Mouse (Mus musculus): ENCODE data around the gene Rbp7. TPM values are rescaled to one million over a fixed set of nuclear protein-coding genes. Genes with fewer than 3 reads are reported as not detected.
A peak's percentile ranks its signal among the peaks of the same experiment; 100 is the strongest.

Rbp7 gene
- polyA plus RNA-seq, 1 experiment = 3.6 TPM

DNA sequence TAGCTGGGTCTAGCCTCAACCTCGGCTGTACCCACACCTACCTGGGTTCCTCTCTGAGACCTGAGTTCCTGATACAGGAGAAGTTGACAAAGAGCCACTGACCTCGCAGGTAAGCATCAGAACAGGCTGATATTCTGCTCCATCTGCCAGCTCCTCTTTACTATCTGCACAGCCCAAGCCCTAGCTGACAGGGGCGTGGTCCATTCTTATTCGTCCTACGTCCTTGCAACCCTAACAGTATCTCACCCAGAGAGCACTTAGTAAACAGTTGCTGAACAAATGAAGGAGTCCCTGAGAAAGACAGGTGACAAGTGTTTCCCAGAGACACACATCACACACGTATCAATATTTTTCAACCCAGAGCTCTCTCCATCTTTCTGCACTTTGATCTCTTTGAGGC lies 46.4 kb downstream of the Rbp7 start:
- peaks cover 10% of the 10 kb centered on the region for H3K4me1 ChIP-seq (ENCODE audit: control insufficient read depth, insufficient read depth, low read length)
- no peaks in the 10 kb centered on the region for H3K27me3 ChIP-seq (ENCODE audit: control insufficient read depth, insufficient read depth, low read length, poor library complexity, severe bottlenecking)
- no peaks in the 10 kb centered on the region for H3K9me3 ChIP-seq (replicated peaks; ENCODE audit: control insufficient read depth, insufficient read depth, low read length, poor library complexity, severe bottlenecking)
- no peak overlapping the region for H3K4me3 ChIP-seq (ENCODE audit: low read depth, low read length)
- no peak overlapping the region for H3K27ac ChIP-seq (ENCODE audit: insufficient read depth, low read length)
- no peaks in the 10 kb centered on the region; the same call in 1 of the 2 replicates for H3K36me3 ChIP-seq (ENCODE audit: control insufficient read depth, insufficient read depth, low read length, poor library complexity, severe bottlenecking)
- no peak for TF ChIP-seq CTCF (IDR thresholded peaks at IDR 0.05; ENCODE audit: low read depth, low read length)
- no peak for TF ChIP-seq POLR2A (IDR thresholded peaks at IDR 0.05; ENCODE audit: insufficient read depth, low read length)
- no peak for TF ChIP-seq EP300 (IDR thresholded peaks at IDR 0.05; ENCODE audit: insufficient read depth, low read depth, low read length)
- H3K9ac ChIP-seq (ENCODE audit: low read depth, poor library complexity, severe bottlenecking) = no peak overlapping the region

DNA sequence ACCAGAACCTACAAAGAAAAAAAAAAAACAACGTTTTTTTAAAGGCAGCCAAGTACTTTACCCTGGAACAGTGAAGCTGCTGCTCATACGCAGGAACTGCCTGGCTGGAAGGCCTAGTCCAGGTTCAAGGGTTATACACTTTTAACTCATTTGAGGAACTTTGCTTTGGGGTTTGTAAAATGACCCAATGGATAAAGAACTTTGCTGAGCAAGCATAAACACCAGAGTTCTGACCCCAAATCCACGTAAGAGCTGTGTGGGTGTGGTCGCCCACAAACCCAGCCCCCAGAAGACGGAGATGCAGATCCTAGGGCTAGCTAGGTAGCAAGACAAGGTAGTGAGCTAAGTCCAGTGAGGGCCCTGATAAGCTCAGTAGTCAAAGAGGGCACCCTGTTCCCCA lies 47.3 kb downstream of the Rbp7 start:
- peaks cover 11% of the 10 kb centered on the region for H3K4me1 ChIP-seq (ENCODE audit: control insufficient read depth, insufficient read depth, low read length)
- H3K27ac ChIP-seq (ENCODE audit: insufficient read depth, low read length) = no peak overlapping the region
- H3K9me3 ChIP-seq (replicated peaks; ENCODE audit: control insufficient read depth, insufficient read depth, low read length, poor library complexity, severe bottlenecking) = no peaks in the 10 kb centered on the region
- H3K9ac ChIP-seq (ENCODE audit: low read depth, poor library complexity, severe bottlenecking) = no peak overlapping the region
- H3K27me3 ChIP-seq (ENCODE audit: control insufficient read depth, insufficient read depth, low read length, poor library complexity, severe bottlenecking) = no peaks in the 10 kb centered on the region
- no peaks in the 10 kb centered on the region; the same call in 1 of the 2 replicates for H3K36me3 ChIP-seq (ENCODE audit: control insufficient read depth, insufficient read depth, low read length, poor library complexity, severe bottlenecking)
- no peak overlapping the region for H3K4me3 ChIP-seq (ENCODE audit: low read depth, low read length)
- TF ChIP-seq EP300 (IDR thresholded peaks at IDR 0.05; ENCODE audit: insufficient read depth, low read depth, low read length) (no peak), CTCF (IDR thresholded peaks at IDR 0.05; ENCODE audit: low read depth, low read length) (no peak), POLR2A (IDR thresholded peaks at IDR 0.05; ENCODE audit: insufficient read depth, low read length) (no peak)

- no peaks in the 10 kb centered on the region for H3K36me3 ChIP-seq (ENCODE audit: control insufficient read depth, insufficient read depth, low read length, poor library complexity, severe bottlenecking)
- H3K27ac ChIP-seq (ENCODE audit: insufficient read depth, low read length) = peak overlapping the region; percentile 21
- no peak for TF ChIP-seq EP300 (IDR thresholded peaks at IDR 0.05; ENCODE audit: insufficient read depth, low read depth, low read length)
- TF ChIP-seq CTCF (IDR thresholded peaks at IDR 0.05; ENCODE audit: low read depth, low read length) = no peak
- no peak for TF ChIP-seq POLR2A (IDR thresholded peaks at IDR 0.05; ENCODE audit: insufficient read depth, low read length)
- no peaks in the 10 kb centered on the region for H3K9me3 ChIP-seq (replicated peaks; ENCODE audit: control insufficient read depth, insufficient read depth, low read length, poor library complexity, severe bottlenecking)
- H3K9ac ChIP-seq (ENCODE audit: low read depth, poor library complexity, severe bottlenecking) = no peak overlapping the region
- peaks cover 16% of the 10 kb centered on the region for H3K4me1 ChIP-seq (ENCODE audit: control insufficient read depth, insufficient read depth, low read length)
- no peaks in the 10 kb centered on the region for H3K27me3 ChIP-seq (ENCODE audit: control insufficient read depth, insufficient read depth, low read length, poor library complexity, severe bottlenecking)
- no peak overlapping the region for H3K4me3 ChIP-seq (ENCODE audit: low read depth, low read length)
Observed at GRCm38 (mm10) chr4:149405713-149406443, 48.9 kb downstream of the Rbp7 start.

DNA sequence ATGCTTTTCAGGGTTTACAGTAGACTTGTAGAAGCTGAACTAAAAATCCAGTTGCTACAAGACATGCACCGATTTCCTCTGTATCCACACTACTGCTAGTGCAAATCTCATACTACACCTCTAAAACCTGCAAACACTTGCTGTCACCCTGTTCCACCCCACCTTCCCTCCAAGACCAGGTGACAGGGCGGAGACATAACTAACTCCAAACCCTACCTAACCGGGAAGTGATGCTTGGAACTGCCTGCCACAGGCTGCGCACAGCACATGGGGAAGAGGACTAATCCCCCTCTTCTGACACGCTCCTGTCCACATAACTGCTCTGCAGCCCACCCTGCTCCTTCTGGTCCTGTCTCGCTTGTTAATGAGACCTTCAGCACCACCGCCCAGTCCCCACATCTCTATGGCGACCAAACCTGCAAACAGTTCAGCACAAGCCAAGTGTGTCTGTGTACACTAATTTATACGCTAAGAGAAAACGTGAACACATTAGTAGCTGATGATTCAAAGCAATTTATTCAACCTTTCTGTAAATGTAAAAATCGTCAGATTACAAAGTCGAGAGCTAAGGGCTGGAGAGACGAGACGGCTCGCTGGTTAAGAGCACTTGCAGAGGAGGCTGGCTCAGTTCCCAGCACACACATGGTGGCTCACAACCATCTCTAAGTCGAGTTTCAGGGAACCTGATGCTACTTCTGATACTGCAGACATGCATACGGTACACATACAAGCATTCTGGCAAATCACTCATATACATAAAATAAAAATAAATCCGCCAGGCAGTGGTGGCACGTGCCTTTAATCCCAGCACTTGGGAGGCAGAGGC lies 49.9 kb downstream of the Rbp7 start:
- TF ChIP-seq POLR2A (IDR thresholded peaks at IDR 0.05; ENCODE audit: insufficient read depth, low read length) = no peak
- TF ChIP-seq EP300 (IDR thresholded peaks at IDR 0.05; ENCODE audit: insufficient read depth, low read depth, low read length) = no peak
- TF ChIP-seq CTCF (IDR thresholded peaks at IDR 0.05; ENCODE audit: low read depth, low read length) = no peak
- no peaks in the 10 kb centered on the region for H3K36me3 ChIP-seq (ENCODE audit: control insufficient read depth, insufficient read depth, low read length, poor library complexity, severe bottlenecking)
- H3K9me3 ChIP-seq (replicated peaks; ENCODE audit: control insufficient read depth, insufficient read depth, low read length, poor library complexity, severe bottlenecking) = no peaks in the 10 kb centered on the region
- no peak overlapping the region for H3K27ac ChIP-seq (ENCODE audit: insufficient read depth, low read length)
- H3K27me3 ChIP-seq (ENCODE audit: control insufficient read depth, insufficient read depth, low read length, poor library complexity, severe bottlenecking) = no peaks in the 10 kb centered on the region
- H3K9ac ChIP-seq (ENCODE audit: low read depth, poor library complexity, severe bottlenecking) = no peak overlapping the region
- no peak overlapping the region for H3K4me3 ChIP-seq (ENCODE audit: low read depth, low read length)
- H3K4me1 ChIP-seq (ENCODE audit: control insufficient read depth, insufficient read depth, low read length) = peaks cover 16% of the 10 kb centered on the region

- H3K9me3 ChIP-seq (replicated peaks; ENCODE audit: control insufficient read depth, insufficient read depth, low read length, poor library complexity, severe bottlenecking) = no peaks in the 10 kb centered on the region
- TF ChIP-seq CTCF (IDR thresholded peaks at IDR 0.05; ENCODE audit: low read depth, low read length) = no peak
- no peak for TF ChIP-seq EP300 (IDR thresholded peaks at IDR 0.05; ENCODE audit: insufficient read depth, low read depth, low read length)
- no peak for TF ChIP-seq POLR2A (IDR thresholded peaks at IDR 0.05; ENCODE audit: insufficient read depth, low read length)
- H3K4me1 ChIP-seq (ENCODE audit: control insufficient read depth, insufficient read depth, low read length) = peaks cover 14% of the 10 kb centered on the region
- no peaks in the 10 kb centered on the region for H3K27me3 ChIP-seq (ENCODE audit: control insufficient read depth, insufficient read depth, low read length, poor library complexity, severe bottlenecking)
- H3K9ac ChIP-seq (ENCODE audit: low read depth, poor library complexity, severe bottlenecking) = no peak overlapping the region
- H3K4me3 ChIP-seq (ENCODE audit: low read depth, low read length) = no peak overlapping the region
- peaks cover 4% of the 10 kb centered on the region for H3K36me3 ChIP-seq (ENCODE audit: control insufficient read depth, insufficient read depth, low read length, poor library complexity, severe bottlenecking)
- H3K27ac ChIP-seq (ENCODE audit: insufficient read depth, low read length) = no peak overlapping the region
Observed at GRCm38 (mm10) chr4:149403037-149403436, 51.7 kb downstream of the Rbp7 start.

GRCm38 (mm10) chr4:149401591-149401982 lies 53.2 kb downstream of the Rbp7 start:
- Histone ChIP-seq H3K4me3 (ENCODE audit: low read depth, low read length) (no peak overlapping the region), H3K9ac (ENCODE audit: low read depth, poor library complexity, severe bottlenecking) (no peak overlapping the region)

More at GRCm38 (mm10) chr4:149401591-149401982, 53.2 kb downstream of the Rbp7 start:
- TF ChIP-seq CTCF (IDR thresholded peaks at IDR 0.05; ENCODE audit: low read depth, low read length) = no peak
- TF ChIP-seq POLR2A (IDR thresholded peaks at IDR 0.05; ENCODE audit: insufficient read depth, low read length) = no peak
- TF ChIP-seq EP300 (IDR thresholded peaks at IDR 0.05; ENCODE audit: insufficient read depth, low read depth, low read length) = no peak
- Histone ChIP-seq H3K36me3 (ENCODE audit: control insufficient read depth, insufficient read depth, low read length, poor library complexity, severe bottlenecking) (peaks cover 4% of the 10 kb centered on the region), H3K27me3 (ENCODE audit: control insufficient read depth, insufficient read depth, low read length, poor library complexity, severe bottlenecking) (no peaks in the 10 kb centered on the region), H3K27ac (ENCODE audit: insufficient read depth, low read length) (0 out of 2 replicates have a peak overlapping the region, but pooled peaks have one; percentile 28), H3K4me1 (ENCODE audit: control insufficient read depth, insufficient read depth, low read length) (peaks cover 14% of the 10 kb centered on the region), H3K9me3 (replicated peaks; ENCODE audit: control insufficient read depth, insufficient read depth, low read length, poor library complexity, severe bottlenecking) (no peaks in the 10 kb centered on the region)
